Mouse (Mus musculus) 3134 (cell line): ENCODE results near the gene Hmcn1.

Experiments used
- DNase-seq: peaks from one replicate; pipeline ENCODE4 v3.0.0-alpha.2; 2011; ENCODE audit warnings: low spot score; ENCODE audit not compliant: insufficient read length; ENCODE audit errors: extremely low read depth

Gene Hmcn1

DNA sequence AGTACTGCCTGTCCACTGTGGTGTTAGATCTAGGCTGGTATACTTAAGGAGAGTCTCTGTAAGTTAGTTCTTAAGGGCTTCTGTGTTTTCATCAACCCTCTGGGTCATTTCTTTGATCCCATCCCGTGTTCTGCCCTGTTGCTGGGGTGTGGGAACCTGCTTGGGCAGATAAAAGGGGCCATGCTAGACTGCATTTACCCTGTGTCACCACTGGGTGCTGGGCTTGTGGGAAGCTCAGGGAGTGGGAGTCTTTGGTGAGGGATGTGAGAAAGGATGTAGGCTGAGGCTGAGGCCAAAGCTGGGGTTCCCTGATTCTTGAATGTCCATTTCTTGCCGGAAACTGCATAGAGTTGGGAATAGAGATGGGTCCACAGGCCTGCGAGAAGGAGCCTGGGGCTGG, 436.6 kb downstream of the Hmcn1 start:
- no peak for DNase-seq

- no peak for DNase-seq
Observed at GRCm38 (mm10) chr1:150551390-150551789, 441.8 kb downstream of the Hmcn1 start.

DNA sequence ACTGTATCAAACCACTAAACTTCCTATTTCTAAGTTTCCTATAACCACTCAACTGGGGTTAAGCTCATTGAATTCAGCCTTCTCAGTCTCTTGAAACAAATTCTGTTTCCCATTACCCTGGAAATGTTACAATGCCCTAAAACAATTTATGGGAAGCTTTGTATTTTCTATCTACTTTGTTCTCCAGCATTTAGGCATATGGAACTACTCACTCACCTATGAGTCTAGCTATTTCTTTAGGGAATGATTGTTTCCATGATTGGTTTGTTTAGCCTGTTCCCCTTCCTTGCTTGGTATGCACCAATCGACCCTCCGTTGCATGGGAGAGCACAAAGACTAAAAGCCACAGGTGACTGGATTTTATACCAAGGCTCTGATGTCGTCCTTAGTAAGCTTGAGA, 446.8 kb downstream of the Hmcn1 start:
- DNase-seq: no peak

GRCm38 (mm10) chr1:150540267-150540666, 453.0 kb downstream of the Hmcn1 start:
- DNase-seq: peak; percentile 6

- DNase-seq: no peak
Observed at GRCm38 (mm10) chr1:150537410-150538128, 455.7 kb downstream of the Hmcn1 start.

GRCm38 (mm10) chr1:150535770-150536534, 457.3 kb downstream of the Hmcn1 start:
- DNase-seq: no peak

DNA sequence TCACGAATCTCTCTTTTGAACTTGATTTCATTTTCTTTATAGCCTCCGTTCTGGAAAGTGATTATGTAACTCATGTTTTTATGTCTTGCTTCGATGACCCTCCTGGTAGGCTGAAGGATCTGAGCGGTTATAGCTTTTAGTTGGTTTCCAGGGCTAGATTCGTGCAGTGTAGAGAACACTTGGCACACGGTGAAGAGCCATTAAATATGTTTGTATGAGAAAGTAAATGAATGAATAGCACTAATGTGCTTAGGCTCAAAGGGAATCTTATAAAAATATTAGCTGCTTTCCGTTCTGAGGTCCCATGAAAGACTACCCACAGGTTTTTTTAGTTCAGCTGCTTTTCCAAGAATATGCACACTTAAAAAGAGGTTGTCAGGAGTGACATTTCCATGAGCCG, 458.6 kb downstream of the Hmcn1 start:
- DNase-seq: no peak

- no peak for DNase-seq
Observed at GRCm38 (mm10) chr1:150513041-150513440, 480.2 kb downstream of the Hmcn1 start.
